Mouse (Mus musculus) cerebellum, adult 11-12 months (tissue): ENCODE data around the gene Plpp4.

Source experiments
- DNase-seq: peaks from one replicate; pipeline ENCODE4 v3.0.0; 2022

Plpp4 gene

DNA sequence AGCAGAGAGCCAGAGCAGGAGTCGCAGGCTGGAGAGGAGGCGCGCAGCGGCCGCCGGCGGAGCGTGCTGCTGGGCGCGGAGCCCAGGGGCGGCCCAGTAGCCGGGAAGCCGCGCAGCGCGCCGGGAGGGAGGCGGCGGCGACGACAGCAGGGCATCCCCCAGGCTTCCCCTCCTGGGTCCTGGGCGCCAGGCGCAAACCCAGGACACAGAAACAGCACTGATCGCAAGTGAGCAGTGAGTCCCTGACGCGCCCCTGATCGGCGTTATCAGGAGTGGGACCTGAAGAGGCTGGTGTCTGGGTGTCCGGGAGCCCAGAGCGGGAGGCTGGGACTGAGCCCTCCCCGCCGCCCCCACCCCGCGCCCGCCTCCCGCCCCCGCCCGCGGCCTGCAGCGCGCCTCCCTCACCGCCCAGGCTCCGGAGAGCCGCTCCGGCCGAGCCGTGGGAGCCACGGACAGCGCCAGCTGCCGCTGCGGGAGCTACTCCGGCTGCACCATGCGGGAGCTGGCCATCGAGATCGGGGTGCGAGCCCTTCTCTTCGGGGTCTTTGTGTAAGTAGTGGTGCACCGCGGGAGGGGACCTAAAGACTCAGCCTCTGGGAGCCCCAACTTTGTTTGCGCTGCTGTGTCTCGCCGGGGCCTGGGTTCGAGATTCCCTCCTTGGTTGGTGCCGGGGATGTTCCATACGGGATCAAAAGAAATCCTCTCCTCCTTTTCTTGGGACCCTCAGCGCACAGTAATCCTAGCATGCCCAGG, at the start of gene Plpp4:
Plpp4 (plus strand) TSS at position 411 of the 753 bp plus-strand sequence.
- DNase-seq: no peak

DNA sequence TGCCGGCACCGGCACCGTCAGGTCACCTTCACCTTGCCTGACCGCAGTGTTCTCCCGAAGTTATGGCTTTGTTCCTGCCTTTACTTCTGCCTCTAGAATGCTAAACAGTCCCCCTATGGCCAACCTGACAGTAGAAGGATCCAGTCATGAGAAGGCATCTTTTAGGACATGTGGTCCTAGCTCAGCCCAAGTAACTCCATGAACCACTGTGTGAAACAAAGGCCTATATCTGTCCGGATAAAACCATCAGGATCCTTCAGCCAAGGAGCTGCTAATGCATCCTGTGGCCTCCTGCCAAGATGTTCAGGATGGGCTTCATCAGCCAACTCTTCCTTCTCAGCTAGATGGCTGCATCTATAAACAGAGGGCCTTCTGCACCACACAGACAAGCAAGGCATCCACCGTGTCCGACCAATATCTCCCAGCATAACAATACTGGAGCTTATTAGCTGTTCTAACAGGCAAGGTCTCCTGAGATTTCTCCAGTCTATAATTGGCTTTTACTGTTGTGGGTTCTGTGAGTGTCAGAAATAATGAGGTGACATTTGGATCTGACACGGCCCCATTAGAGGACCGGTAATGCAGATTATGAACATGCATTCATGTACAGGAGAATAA, 40.8 kb upstream of the Plpp4 start:
- DNase-seq: no peak

DNA sequence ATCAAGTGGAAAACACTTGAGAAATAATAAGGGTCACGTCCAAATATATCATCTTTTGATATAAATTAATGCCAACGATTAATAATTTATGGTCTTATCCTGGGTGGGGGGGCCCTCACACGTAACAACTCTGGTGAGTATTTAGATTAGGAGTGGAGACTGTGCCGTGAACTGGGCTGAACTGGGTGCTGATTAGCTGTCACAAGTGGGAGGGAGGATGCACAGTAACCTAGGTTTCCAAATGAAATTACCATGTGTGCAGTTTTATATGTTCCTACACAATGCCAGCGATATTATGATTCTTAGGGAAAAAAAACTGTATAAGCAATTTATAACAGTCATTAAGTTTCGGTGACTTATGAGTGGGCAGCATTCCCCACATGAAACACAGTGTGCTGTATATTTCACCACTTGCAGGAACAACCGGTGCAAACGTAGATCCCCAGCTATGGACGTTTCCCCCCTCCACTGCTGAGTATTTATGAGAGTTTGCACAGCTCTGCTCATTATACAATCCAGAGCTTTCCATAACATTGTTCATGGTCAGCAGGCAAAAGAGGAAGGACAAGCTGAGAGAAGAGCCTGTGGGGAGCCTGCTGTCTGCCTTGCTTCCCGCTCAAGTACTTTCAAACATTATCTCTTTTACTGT, 40.2 kb upstream of the Plpp4 start:
- no peak for DNase-seq

DNA sequence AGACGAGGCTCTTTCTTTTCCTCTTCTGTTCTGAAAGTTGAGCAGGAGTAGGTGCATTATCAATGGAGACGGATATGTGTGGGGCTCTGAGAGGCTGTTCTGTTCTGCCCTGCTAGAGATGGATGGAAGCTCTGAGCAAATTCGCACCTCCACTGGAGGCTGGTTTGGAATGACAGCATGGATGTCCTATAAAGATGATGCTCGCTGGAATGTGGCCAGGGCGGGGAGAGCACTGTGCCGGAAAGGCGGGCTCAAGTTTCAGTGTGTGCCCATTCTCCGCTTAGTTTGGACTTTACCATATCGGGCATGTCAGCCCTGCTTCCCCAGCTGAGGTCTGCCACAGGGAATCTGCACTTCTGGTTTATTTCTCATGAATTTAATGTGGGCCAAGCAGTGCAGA, 35.9 kb upstream of the Plpp4 start:
- DNase-seq: no peak

DNA sequence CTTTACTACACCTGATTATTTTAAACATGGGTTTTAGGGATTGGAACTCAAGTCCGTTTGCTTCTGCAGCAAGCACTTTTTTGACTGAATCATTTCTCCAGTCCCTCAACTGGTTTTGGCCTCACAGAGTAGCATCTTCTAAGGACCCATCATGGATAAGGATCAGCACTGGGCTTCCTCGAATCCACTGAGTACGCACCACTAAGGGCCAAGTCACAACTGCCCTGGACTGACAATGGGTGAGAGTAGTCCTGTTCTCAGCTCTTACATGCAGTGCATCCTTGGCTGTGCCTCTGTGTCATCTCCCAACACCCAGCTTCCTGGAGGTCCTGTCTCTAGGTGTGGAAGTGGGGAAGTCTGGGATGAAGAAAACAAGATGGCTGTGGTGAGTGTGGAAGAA, 35.2 kb upstream of the Plpp4 start:
- no peak for DNase-seq

DNA sequence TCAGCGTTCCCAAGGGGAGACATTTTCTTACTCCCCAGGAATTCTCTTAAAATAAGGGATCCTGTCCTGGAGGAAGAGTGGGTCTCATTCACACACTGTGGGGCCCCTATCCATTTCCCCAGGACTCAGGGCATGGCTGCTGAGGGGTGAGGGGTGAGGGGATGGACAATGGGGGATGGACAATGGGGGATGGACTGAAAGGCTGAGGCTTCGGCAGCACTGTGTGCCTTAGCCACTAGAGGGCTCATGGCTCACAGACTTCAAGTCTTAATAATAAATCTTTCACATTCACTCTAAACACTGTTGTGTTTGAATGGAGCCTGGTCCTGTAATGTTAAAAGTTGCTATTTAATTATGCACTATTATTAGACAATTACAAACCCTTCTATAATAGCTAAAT, 21.4 kb upstream of the Plpp4 start:
- no peak for DNase-seq

DNA sequence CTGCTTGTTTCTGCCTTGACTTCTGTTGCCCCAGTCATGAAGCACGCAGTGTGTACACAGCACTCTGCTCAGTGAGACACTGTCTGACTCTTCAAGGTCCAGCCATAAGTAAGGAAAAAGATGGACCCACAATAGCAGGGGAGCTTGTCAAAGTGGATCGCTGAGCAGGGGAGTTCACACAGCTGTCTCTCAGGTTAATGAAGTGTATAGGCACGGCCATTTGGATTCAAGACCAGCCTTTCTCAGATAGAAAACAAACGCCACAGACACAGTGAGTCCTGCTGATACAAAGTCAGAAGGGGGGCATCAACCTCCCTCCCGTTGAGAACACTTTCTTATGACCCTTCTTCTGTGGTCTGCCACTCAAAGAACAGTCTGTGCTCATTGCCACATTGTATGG, 20.8 kb upstream of the Plpp4 start:
- DNase-seq: no peak

DNA sequence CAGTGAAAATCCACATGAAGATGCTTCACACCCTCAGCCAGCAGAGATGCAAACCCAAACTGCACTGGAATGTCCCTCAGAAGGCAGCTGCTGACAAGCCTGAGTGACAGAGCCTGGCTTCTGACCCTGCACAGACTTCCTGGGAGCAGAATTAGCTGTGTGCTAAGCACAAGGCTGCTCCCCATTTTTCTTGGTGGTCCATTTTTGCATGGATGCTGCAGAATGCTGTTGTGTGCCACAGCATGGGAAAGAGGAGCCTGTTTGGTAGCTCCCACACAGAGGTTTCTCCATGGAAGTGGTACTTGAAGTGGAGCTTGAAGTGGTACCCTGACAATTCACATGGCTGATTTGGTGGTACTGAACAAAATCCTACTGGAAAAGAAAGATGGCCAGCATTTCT, 5.8 kb upstream of the Plpp4 start:
- no peak for DNase-seq

DNA sequence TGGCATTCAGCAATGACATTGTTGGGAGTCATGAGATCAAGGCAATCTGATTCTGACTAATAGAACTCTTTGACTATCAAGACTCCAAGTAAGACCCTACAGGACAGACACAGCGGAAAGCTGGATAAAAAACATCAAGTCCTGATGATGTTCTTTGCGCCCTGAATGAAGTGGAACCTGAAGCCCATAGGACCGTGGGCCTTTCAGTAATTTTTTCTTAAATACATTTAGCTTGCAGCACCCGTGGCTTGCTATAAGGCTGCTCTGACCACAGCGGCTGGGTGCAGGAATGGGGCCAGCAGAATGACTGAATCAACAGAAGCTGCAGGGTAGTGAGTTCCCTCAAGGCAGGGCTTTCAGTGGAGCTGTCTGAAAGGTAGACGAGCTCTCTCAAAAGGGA, 3.4 kb upstream of the Plpp4 start:
- DNase-seq: no peak

DNA sequence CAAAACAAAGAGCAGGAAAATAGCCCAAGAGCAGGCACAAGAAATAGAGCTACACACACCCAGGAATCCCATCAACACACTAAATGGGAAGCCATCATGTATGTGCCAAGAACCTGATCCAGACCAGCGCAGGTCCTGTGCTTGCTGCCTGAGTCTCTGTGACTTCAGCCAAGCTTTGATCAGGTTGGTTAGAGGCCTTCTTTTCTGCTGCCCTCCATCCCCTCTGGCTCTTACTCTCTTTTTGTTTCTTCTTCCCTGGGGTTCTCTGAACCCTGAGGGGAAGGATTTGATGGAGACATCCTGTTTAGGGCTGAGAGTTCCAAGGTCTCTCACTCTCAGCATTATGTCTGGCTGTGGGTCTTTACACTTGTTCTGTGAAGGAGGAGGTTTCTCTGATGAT, 2.7 kb upstream of the Plpp4 start:
- no peak for DNase-seq

DNA sequence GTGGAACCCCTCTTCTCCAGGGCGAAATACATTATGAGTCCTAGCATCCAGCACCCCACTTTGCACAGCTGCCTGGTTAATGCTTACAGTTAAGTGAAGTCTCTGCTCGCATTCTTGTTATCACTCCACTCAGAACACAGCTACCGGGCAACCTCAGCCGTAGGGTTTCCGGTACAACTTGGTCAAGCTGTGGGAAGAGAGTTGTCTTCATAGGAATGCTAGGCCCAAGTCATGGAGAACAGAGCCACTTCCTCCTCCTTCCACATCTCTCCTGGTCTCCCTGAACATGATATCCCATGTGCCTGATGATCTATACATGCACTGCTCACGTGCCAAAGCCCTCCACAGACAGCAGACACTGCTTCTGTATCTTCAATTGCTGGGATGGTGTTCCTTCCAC, 1.4 kb upstream of the Plpp4 start:
- no peak for DNase-seq

DNA sequence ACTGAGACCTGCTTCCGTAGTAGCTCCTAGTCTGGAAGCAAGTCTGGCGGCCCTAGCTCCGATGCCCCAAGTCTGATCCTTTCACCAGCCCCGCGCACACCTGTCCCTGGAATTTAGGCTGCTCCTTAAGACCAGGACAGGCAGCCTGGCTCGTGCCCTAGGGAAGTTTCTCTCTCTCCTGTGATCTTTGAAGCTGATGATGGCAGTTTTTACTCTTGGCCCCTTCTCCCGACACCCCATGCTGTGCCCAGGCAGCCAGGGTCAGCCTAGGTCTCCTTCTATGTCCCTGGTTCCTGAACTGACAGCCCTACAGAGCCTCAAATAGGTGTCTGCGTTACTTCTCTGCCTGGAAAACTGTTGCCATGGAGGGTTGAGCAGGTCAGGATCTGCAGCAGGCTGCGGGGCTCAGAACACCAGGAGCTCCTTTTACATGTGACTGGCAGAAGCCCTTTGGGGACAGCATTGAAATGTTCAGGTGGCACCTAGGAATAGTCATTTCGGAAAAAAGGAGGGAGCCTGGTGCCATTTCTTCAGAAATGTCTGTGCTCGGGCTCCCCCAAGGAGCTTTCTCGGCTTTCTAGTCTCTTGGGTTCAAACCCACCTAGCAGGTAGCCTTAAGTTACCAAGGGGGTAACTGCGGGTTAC, 665 bp downstream of the Plpp4 start:
- no peak for DNase-seq

DNA sequence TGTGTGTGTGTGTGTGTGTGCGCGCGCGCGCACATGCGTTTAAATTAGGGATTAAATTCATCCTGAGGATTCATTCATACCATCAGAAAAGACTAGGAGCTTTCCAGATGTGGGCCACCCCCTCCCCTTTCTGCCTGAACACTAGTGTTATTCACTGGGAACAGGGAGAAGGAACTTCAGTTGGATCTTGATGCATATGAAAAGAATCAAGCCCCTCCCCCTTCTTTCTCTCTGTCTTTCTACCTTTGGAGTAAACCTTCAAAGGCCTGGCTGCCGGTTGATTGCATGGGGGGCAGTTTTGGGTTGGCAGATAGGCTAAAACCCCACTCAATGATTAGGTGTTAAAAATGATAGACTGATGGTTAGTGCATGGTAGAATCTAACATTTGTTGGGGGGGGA, 1.5 kb downstream of the Plpp4 start:
- no peak for DNase-seq

DNA sequence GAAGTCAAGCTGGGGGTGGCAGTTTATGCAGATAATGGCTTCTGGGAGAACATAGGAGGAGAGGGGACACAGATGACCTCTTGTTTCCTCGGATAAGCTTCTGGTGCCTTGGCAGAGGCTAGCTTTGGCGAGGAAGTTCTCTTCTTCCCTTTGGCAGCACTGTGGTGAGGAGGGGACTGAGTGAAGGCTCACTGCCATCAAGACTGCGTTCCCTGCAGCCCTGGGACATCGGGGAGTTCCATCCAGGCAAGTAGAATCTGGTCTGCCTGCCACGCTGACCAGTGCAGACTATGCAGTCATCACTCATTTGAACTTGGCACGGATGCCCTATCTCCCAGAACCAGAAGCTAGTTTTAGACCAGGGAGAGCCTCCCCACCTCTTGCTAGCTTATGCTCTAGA, 2.4 kb downstream of the Plpp4 start:
- DNase-seq: no peak

DNA sequence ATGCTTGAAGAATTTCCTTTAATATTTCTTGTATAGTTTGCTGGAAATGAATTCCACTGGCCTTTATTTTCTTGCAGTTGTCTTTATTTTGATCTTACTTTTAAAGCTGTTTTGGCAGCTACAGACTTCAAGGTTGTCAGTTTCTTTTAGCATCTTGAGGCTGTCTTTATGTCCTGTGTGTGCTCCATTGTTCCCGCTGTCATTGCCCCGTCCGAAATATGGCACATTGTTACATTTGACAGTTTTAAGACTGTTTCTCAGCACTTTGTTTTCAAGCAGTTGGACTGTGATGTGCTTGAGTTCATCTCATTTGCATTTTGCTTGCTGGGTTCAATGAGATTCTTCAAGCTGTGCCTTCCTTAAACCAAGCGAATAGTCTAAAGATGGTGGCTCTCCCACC, 17.0 kb downstream of the Plpp4 start:
- DNase-seq: no peak

DNA sequence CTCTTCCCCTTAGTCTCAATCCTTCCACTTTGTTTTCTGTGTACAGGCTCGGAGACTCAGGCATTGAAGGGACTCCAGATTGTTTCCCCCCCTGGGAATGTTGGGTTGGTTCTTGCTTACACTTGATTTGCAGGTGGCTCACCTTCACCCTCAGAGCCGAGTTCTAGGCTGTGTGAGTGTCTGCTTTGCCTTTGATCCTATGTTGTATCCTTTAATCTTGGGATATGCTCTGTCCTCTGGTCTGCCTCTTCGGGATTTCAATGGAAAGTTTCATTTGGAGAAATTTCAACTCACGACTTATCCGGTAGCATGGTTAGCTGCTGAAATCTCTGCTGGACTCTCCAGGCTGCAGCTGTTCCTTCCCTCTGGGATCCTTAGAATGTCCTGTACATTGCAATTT, 17.9 kb downstream of the Plpp4 start:
- DNase-seq: no peak

DNA sequence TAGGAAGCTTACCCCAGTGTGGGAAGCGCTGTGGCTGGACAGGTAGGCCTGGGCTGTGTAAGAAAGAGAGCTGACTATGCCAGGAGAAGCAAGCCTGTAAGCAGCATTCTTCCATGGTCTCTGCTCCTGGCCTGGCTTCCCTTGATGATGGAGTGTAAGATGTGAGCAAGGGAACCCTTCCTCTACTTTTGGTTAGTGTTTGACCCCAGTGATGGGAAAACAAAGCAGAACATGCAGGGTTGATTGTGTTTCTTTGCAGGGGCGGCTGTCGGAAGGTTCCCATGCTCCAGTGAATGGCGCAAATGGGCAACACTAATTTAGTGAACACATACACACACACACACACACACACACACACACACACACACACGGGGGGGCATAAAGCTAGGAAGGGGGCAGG, 20.9 kb downstream of the Plpp4 start:
- DNase-seq: no peak

DNA sequence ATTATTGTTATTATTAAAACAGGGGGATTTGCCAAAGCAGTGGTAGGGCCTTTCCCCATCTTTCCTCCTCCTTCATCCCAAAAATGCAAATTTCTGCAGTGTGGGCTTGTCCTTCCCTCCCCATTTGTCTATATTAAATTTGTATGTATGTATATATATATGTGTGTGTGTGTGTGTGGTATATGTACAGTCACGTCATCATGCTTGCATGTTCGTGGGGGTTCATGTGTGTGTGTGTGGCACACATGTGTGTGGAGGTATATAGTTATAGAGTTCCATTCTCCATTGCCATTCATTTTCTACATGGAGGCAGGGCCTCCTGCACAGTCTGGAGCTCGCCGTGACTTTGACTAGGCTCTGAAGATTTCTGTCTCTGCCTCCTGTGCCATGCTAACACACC, 22.0 kb downstream of the Plpp4 start:
- DNase-seq: no peak

DNA sequence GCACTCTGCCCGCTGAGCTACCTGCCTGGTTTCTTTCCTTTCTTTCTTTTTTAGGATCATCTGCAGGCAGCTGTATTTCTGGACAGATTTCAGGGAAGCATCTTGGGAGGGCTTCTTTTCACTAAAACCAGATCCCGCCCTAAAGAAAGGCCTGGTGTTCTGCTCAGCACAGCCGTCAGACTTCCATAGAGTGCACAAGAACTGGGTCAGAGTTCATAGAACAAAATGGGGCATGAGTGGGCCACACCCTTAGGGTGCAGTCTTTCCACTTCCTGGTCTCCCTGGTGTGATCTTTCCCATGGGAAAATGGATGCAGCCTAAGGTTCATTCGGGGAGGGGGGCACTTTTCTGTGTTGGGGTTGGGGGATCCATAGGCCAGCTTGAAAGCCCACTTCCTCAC, 22.4 kb downstream of the Plpp4 start:
- no peak for DNase-seq

DNA sequence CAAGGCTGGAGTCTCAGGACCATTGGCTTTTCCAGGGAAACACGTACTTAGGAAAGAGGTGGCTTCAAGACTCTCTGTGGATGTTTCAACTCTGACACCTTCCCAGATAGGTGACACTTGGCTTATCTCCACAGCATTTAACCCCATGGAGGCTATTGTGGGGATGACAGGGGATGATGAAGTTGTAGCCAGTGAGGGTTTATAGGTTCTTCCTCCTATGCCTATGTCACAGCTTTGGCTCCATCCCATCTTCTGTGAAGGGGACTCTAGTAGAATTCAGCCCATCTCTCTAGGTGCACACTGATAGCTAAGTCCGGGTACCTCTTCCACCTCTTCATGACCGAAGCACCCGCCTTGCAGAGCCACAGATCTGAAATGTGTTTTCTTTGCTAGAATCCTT, 25.1 kb downstream of the Plpp4 start:
- DNase-seq: no peak

DNA sequence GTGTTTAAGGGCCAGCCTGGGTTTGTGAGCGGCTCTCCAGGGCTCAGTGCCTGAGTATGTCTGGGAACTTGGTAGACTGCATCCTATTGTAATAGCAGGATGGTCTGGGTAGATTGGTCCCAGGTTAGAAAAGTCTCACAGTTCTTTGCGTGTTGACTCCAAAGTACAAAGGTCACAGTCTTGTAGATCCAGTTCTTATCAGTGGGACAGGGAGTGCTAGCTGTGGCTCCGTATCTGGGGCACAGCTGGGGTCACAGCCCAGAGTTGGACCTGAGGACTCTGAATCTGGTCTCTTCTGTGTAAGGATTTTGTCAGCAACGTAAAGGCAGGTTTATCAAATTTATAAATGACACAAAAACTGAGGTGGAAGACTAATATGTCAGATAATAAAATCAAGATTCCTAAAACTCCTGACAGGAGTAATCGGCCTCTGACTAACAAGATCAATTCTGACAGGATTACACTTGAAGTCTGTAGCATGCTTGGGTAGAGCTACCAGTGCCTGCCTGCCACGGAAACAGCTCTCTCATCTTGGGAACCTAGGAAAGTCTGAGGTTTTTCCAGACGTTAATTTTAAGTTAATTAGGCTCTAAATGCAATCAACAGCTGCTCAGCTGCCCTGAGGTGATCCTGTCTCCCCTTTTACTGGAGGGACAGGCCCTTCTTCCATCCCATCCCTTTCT, 28.5 kb downstream of the Plpp4 start:
- no peak for DNase-seq

DNA sequence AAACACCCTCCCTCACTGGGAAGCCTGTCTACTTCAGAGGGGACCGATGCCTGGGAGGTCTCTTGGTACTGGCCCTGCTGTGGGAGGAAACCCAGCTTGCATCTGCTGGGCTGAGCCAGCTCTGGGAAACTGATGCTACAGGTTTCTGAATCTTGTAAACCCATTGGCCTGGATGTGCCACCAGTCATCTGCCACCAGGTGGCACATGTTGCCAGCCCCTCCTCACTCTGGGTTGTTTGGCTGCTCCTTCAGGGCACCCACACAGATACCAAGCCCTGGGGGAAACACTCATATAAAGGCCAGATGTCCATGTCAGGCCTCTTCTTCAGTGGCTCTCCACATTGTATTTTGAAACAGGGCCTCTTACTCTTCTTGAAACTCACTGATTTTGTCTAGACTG, 36.4 kb downstream of the Plpp4 start:
- DNase-seq: no peak

DNA sequence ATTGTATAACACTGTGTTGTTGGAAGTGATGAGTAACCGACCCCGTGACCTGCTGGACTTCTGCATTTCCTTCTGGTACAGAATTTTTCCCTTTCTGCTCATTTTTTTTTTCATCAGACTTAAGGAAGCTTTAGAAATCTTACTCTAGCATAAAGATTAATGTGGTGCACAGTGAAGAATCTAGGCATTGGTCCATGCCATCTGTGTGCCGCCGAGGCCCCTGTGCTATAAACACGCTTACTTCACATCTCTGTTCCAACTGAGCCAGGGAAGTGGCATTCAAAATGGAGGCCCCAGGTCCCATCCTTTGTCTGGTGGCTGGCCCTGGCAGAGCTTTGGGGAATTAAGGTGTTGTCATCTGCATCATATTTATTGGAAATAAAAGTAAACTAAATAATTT, 44.8 kb downstream of the Plpp4 start:
- DNase-seq: no peak

DNA sequence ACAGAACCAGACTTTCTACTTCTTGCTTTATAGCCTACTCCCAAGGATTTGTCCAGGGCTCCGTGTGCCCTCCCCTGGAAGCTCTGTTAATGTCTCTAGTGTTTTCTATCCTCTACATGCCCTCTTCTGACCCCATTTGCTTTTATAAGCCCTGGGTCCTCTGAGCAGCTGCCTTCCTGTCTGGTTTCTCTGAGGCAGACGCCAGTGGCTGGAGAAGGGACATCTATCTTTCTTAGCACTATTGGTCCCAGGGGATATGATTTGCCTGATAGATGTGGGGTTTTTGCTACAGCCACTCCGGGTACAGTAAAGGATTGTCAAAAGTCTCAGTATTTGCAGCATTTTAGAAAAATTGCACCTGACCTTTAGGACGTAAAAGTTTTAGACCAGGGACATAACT, 46.5 kb downstream of the Plpp4 start:
- no peak for DNase-seq
